Mouse (Mus musculus) ES-E14 (cell line): Measurements from ENCODE around the gene Ptprs.

ENCODE experiments used
- CHD2 ChIP-seq: IDR thresholded peaks from 2 replicates; pipeline ENCODE4 v1.6.1; 2014; ENCODE audit warnings: mild to moderate bottlenecking, low read depth, low read length, inconsistent platforms
- HCFC1 ChIP-seq: IDR thresholded peaks from 2 replicates; pipeline ENCODE4 v1.6.1; 2012; ENCODE audit warnings: low read length, inconsistent platforms, borderline replicate concordance; ENCODE audit not compliant: insufficient read depth
- MAFK ChIP-seq: IDR thresholded peaks from 2 replicates; pipeline ENCODE4 v1.6.1; 2014; ENCODE audit warnings: mild to moderate bottlenecking, low read depth, low read length, inconsistent platforms; ENCODE audit not compliant: insufficient read depth
- ZNF384 ChIP-seq: IDR thresholded peaks from 2 replicates; pipeline ENCODE4 v1.6.1; 2012; ENCODE audit warnings: low read depth, low read length, inconsistent platforms

- no peak for TF ChIP-seq ZNF384
- no peak for TF ChIP-seq HCFC1
- no peak for TF ChIP-seq MAFK
- TF ChIP-seq CHD2: no peak
Observed at GRCm38 (mm10) chr17:56381183-56381582, 95.1 kb downstream of the Ptprs start.
